Mouse (Mus musculus) embryo, embryonic 10.5 days (tissue): ENCODE measurements around the gene Cend1.
A peak's percentile ranks its signal among the peaks of the same experiment; 100 is the strongest.
"Not testable (repeated sequence)": the region's sequence is repeated elsewhere in the genome, so short reads cannot be mapped to it uniquely, and the experiment has no call there.

Experiments used
- DNase-seq: peaks from one replicate; pipeline ENCODE4 v3.0.0-alpha.2; 2015; ENCODE audit warnings: low spot score

The Cend1 gene

DNA sequence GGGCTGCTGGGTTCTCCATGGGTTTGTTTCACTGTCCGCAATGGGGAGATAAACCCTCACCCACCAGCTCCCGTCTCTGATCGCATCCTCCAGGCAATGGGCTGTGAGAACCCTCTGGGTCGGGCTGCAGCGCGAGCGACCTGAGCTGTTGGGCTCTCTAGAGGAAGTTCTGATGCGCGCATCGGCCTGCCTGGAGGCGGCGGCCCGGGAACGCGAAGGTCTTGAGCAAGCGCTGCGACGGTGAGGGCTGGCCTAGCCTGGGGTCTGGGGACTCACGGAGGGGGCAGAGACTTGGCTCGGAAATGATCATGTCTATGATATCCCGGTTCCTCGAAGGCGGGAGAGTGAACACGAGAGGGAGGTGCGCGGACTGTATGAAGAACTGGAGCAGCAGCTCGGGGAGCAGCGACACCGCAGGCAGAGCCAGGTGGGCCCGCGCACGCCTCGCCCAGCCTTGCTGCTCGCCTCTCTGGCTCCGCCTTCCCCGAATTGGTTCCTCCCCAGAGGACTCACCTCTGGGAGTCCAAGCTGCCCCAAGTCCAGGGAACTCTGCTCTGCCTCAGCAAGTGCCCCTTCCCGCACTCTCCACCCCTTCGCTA, 35.4 kb upstream of the Cend1 start:
- no peak for DNase-seq

DNA sequence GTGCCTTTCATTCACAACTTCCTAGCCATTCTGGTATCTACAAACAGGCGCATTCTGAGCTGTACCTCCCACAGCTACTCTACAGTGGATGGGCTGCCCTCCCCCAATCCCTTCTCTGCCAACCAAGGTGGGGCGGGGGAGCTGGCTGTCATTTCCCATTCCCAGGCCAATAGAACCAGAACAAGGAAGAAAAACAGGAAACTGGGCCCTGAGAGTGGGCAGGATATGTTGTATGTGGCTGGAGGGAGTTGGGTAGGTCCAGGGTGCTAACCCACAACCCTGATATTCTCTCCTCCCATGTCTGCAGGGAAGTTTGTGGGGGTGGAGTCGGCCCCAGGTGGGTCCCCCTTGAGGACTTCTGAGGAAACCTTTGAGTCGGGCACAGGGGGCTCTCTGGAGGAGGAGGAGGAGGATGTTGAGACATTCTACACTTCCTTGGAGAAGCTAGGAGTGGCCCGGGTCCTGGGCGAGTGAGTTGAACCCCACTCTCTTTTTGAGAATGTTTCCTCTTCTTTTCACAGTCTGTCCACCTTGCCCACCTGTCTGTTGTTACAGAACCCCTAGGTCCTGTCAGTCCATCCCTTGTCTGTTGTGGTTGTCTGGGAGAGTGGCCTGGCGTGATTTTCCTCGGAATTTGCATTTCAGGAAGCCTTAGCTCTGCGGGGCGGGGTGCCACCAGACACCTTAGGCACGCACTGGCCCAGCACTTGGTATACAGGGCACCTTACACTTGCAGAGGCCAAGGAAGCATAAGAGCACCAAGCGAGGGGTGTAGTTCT, 34.7 kb upstream of the Cend1 start:
- DNase-seq, result no peak

DNA sequence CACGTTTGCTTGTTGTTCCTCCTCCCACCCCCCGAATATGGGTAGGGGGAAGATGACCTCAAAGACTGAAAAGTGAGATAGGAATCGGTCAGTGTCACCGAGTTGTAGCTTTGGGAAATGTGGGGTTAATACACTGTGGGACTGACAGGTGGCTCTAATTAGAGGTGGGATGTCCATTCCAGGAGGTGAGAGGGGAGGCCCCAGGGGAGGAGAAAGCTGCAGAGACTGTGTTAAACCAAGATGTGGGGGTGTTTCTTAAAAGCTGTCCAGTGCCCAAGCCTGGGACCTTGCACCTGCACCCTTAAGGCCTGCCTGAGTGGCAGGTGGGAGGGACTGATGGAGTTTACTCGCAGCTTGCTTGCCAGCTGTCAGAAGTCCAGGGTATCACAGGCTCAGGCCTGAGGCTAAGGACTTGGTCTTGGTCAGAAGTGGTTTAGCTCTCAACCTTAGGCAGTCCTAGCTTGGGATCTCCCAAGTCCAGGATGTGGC, 33.1 kb upstream of the Cend1 start:
- no peak for DNase-seq

DNA sequence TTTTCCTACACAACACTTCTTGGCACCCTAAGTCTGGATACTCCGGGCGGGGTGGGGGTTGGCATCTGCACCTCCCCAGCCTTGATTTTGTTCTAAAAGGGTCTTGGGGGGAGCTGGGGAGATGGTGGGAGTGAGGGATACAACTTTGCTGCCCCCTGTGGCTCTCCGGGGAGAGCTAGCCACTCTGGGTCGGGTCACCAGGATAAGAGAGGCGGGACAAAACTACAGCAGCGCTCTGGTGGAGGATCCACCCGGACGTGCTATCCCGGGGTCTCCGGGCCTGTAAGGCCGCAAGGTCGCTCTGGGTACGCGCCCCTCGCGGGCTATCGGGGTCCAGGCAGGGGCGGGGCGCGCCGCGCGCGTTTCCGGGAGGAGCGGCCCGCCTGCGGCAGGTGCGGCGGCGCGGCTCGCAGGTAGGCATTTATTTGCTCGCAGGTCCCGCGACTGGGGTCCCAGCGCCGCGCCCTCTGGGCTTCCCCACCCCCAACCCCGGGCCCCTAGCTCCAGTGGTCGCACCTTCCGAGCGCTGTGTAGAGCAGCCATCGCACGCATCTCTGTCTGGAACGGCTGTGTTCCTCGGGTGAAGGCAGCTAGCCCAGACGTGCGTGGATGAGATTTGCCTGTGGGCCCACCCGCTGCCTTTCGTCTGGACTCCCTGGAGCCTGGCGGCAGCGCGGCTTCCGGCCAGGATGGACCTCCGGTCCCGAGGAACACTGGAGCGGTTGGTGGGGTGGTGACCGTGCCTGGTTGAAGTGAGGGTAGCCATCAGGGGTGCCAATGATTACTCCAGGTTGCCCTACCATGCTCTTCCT, 32.4 kb upstream of the Cend1 start:
- no peak for DNase-seq

DNA sequence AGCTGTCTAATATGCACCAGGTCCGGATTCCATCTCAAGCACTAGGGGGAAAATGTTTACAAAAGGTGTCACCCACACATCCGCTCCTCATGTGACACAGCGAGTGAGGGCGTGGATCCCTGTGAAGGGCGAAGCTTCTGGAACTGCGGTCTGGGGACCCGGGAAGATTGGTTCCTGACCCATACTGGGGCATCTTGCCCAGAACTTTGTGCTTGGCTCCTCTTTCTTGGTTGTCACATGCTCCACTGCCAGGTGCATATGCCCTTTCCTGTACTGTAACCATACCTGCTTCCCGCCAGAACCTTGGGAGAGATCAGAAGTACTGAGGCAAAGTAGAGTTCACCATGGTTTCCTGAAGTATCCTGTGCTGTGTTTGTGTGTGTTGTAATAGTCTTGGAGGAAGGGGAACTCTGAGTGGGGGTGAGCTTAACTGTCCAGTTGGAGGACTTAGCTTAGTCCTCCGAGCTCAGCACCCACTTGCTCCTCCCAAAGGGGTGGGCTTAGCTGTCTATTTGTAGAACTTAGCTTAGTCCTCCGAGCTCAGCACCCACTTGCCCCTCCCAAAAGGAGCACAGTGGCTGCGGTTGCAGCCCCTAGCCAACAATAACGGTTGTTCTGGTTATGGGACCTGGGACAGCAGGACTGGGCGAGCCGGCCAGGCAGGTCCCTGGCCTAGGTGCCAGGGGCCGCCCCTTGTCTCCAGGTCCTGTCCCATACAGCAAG, 31.3 kb upstream of the Cend1 start, which contains the start of gene Cracr2b:
Cracr2b (plus strand) TSS at position 704 of the 723 bp plus-strand sequence.
- DNase-seq, result no peak

DNA sequence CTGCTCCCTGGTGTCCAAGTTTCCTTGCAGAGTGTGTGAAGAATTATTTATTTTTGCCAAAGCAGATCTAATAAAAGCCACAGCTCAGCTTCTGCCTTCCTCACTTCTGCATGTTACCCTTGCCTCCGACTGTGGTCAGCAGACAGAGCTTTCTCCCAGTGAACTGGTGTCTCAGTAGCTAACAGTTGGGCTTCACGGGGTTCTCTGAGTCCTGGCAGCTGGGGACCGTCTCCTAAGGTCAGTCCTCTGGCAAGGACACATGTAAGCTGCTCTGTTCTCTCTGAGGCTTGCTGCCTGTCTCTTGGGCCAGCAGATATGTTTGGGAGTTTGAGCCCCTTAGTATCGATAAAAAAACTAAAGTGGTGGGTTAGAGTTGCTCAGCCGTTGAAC, 30.7 kb upstream of the Cend1 start:
- no peak for DNase-seq

DNA sequence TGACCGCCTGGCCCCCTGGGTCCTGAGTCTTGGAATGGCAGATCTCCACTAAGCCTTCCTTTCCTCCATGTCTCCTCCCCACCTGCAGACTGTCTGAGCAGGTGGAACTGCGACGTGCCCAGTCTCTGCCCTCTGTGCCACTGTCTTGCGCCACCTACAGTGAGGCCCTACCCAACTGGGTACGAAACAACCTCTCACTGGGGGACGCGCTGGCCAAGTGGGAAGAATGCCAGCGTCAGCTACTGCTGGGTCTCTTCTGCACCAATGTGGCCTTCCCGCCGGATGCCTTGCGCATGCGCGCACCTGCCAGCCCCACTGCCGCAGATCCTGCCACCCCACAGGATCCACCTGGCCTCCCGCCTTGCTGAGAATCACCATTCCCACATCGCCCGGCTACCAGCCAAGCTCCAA, 30.0 kb upstream of the Cend1 start:
- no peak for DNase-seq

DNA sequence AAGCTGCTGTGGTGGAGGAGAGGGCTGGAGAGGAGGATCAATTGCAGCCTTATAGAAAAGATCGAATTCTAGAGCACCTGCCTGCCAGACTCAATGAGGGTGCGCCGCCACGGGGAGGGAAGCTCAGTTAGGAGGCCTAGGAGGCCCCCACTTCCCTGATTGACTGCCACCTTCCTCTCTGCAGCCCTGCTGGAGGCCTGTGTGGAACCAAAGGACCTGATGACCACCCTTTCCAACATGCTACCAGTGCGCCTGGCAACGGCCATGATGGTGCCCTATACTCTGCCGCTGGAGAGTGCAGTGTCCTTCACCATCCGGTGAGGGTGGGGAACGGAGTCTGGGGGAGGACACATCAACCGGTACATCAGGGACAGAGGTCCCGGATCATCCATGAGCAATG, 29.4 kb upstream of the Cend1 start:
- no peak for DNase-seq

DNA sequence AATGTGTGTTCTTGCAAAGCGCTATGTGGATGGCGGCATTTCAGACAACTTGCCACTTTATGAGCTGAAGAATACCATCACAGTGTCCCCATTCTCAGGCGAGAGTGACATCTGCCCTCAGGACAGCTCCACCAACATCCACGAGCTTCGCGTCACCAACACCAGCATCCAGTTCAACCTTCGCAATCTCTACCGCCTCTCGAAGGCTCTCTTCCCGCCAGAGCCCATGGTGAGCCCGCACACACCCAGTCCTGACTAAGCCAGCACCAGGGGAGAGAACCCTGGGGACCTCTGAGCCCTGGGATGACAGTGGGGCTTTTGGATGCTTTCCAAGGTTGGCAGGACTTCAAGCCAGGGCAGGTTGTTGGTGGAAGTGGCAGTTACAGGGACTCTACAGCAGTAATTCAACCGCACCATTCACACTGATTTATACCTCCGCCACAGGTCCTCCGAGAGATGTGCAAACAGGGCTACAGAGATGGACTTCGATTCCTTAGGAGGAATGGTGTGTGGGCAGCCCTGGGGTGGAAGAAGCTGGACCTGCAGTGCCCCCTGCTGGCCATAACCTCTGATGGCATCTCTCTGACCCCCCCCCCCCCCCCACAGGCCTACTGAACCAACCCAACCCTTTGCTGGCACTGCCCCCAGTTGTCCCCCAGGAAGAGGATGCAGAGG, 28.8 kb upstream of the Cend1 start:
- DNase-seq, result peak; percentile 61

DNA sequence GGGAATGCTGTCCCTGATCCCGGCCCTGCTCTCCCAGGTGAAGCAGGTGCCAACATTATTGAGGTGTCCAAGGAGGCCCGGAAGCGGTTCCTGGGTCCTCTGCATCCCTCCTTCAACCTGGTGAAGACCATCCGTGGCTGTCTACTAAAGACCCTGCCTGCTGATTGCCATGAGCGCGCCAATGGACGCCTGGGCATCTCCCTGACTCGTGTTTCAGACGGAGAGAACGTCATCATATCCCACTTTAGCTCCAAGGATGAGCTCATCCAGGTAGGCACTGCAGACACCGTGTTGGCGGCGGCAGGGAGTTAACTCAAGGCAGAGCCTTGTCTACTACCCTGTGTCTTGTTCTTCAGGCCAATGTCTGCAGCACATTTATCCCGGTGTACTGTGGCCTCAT, 27.9 kb upstream of the Cend1 start:
- DNase-seq, result no peak

DNA sequence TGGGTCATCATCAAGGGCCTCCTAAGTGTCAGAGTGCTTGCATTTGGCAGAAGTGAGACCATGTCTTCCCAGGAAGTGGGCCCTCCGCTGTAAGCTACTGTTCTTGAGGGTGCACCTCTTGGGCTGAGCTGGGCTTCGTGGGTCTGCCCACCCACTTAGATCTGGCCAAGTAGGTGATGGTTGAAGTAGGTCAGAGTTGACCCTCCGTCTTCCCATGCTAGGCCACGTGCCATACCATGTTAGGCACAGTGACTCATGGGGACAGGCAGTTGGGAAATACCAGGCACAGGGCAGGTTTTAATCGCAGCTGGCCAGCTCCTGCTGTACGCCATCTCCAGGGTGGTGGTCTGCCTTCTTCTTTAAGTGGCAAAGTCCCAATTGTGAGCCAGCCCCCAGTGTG, 27.4 kb upstream of the Cend1 start:
- DNase-seq, result no peak

DNA sequence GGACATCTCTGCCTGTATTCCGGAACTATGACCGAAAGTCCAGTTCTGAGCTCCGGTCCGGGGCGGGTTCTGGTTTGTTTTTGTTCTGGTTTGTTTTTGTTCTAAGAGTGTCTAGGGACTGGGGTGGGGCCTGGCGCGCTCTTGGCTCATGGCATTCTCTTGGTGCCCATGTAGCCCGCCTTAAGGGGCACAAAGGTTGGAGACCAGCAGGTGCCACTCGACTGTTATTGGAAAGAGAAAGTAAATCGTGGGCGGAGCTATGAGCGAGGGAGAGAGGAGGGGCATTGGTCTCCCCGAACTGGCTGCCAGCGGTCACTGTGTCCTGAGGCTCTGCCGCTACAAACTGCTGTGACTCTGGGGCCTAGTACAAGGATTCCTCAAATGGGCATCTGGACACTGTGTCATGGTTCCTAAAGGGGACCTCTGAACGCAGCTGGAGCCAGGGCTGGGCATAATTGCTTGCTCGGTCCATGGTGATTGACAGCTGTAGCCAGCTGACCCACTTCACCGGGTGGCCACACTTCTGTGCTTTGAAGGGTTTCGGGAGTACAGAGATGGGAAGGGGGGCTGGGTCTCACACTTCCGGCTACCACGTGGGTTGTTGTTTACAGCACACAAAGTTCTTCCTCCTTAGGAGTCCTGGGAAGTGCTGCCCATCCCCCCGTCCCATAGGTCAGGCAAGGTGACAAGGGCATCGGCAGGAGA, 26.5 kb upstream of the Cend1 start:
- peak; percentile 76 for DNase-seq

DNA sequence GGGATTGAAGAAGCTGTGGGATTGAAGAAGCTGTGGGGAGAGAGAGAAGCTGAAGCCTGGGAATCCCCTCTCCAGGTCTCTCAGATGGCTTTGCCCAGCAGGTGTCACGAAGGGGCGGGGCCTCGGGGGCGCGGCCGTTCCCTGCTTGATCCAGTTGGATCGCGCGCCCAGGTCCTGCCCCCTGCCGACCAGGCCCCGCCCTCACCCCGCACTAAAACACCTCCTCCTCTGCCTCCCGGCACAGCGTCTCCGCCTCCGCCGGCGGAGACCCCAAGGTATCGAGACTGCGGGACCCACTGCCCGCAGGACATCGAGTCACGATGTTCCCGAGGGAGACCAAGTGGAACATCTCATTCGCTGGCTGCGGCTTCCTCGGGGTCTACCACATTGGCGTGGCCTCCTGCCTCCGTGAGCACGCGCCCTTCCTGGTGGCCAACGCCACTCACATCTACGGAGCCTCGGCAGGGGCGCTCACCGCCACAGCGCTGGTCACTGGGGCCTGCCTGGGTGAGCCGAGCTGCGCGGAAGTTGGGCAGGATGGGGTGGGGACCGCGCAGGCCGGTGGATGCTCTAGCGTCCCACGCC, 25.8 kb upstream of the Cend1 start, which contains the start of gene Pnpla2:
Pnpla2 (plus strand) TSS at position 232 of the 585 bp plus-strand sequence.
- peak; percentile 91 for DNase-seq

DNA sequence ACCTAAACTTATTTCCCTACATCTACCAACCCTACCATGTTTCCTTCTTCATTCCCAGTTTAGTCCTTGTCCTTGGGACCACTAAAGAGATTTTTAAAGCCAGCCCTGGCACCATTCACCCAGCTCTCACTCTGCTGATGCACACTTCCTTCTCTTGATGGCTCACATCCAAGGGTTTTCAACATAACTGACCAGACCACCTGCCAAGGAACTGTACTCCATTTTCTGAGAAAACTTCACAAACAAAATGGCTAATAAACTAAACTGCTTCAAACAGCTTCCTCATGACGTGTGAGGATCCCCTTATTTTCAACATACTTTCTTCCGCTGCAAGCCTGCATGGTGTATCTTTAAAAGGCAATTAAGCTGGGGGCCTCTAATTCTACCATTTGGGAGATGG, 24.3 kb upstream of the Cend1 start:
- no peak for DNase-seq

DNA sequence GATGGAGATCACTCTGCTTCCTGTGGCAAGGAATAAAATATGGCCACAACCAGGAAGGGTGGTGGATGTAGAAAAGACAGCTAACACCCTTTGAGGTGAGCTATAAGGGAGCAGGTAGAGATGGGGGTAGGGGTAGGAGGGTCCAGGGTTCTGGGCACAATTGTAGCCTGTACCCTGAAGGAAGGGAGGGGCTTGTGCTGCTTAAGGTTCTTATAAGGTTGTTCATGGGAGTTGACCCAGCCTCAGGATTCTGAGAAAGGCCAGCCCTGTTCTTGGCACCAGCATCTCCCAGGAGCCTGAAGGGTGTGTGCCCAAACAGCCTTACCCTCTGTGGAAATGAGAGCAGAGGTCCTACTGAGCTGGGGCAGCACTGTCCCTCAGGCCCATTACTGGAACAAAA, 22.6 kb upstream of the Cend1 start:
- DNase-seq, result no peak

DNA sequence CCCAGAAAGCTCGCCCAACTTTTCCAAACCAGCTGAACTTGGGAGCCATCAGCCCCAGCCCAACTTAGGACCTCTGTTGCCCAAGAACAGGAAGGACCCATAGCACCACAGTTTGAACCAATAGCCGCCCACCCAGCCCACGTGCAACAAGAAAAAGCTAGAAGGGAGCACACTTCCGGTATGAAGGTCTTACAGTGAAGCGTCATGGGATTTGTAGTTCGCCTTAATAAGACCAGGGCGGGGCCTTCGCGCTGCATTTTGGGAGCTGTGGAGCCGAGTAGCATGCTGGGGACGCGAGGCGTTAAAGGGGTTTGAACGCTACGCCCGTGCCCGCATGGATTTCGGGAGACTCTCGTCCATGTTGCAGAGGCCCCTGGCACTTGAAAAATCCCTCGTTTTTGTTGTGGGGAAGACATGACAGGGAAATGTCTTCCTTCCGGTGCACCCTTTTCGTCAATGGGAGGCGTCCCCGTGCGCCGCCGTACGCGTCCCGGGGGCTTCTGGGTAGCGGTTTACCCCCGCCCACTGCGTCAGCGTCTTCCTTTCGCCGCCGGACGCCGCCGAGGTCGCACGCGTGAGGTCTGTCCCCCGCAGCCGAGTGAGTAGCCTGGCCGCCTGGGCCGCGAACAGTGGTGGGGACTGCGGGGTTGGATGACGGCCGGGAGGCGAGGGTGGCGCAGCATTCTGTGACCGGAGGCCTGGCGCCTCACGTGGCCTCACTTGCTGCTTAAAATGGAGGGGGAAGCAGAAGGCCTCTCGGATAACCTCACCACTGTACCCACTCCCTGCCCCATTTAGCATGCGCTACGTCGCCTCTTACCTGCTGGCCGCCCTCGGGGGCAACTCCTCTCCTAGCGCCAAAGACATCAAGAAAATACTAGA, 18.1 kb upstream of the Cend1 start, which contains the start of gene Rplp2:
Rplp2 (plus strand) TSS at position 261 of the 882 bp plus-strand sequence.
- DNase-seq, result peak; percentile 97

DNA sequence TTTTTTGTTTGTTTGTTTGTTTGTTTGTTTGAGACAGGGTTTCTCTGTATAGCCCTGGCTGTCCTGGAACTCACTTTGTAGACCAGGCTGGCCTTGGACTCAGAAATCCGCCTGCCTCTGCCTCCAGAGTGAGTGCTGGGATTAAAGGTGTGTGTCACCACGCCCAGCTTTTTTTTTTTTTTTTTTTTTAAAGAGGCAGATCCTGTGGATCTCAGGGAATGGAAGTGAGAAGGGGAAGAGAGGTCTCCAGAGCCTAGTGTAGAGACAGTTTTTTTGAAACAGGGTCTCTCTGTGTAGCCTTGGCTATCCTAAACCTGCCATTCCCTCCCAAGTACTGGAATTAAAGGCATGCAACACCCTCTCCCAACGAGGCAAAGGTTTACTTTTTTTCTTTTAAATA, 17.1 kb upstream of the Cend1 start:
- not testable (repeated sequence) for DNase-seq

DNA sequence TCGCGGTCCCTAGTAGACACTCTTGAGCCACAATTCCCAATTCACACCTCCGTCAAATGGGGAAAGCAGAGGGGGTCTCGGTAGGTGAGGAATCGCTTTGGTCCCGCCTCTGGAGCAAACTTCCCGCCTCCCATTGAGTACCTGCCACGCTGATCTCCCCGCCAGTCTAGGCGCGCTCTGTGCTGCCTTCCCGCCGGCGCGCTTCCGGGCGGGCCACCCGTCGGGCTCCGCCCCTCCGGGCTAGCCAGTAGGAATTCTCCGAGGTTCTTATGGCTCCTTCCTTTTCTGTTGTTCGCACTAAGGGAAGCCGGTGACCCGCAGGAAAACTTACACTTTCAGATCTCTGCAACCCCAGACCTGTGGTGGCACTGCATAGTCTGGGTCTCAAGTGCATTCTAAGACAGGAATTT, 14.5 kb upstream of the Cend1 start, which contains the start of gene Pidd1:
Pidd1 (minus strand) TSS at position 198 of the 410 bp plus-strand sequence.
- peak; percentile 90 for DNase-seq
